Mouse (Mus musculus) brain, adult 10 weeks (tissue): ENCODE measurements around the gene 1700018B08Rik. TPM values are rescaled to one million over a fixed set of nuclear protein-coding genes. Genes with fewer than 3 reads are reported as not detected.

Source experiments
- polyA plus RNA-seq: library from polyadenylated mRNA; stranded (reverse); fragments of 350-450 nt; fragmentation: Illumina TruSeq; extraction: RNeasy Lipid Tissue Mini Kit (QIAGEN cat#74804); gene quantifications from one replicate; pipeline ENCODE4 v1.2.3, GENCODE M21; 2015; ENCODE audit warnings: low read depth, low replicate concordance

The 1700018B08Rik gene
- not detected for polyA plus RNA-seq

GRCm38 (mm10) chr8:121544276-121544785, at the start of gene 1700018B08Rik:
TSS of gene 1700018B08Rik (minus strand) at chr8:121544320.

GRCm38 (mm10) chr8:121590203-121591177, 46.4 kb upstream of the 1700018B08Rik start, which contains the start of gene Map1lc3b:
TSS of gene Map1lc3b (plus strand) at chr8:121590361.

GRCm38 (mm10) chr8:121578676-121579451, 34.7 kb upstream of the 1700018B08Rik start, which contains the start of gene Fbxo31:
TSS of gene Fbxo31 (minus strand) at chr8:121578806.

Other genes starting within 250 kb of the 1700018B08Rik start
- 69.6 TPM for gene Fbxo31, start 34.5 kb upstream of the 1700018B08Rik start, polyA plus RNA-seq
- gene Map1lc3b, start 46.0 kb upstream of the 1700018B08Rik start, polyA plus RNA-seq = 336 TPM
- gene Zcchc14, start 108.6 kb upstream of the 1700018B08Rik start, polyA plus RNA-seq = 29.7 TPM
- gene Jph3, start 185.3 kb upstream of the 1700018B08Rik start, polyA plus RNA-seq = 131 TPM